Mouse (Mus musculus): Measurements from ENCODE around the gene Kcnk6. TPM values are rescaled to one million over a fixed set of nuclear protein-coding genes. Genes with fewer than 3 reads are reported as not detected.

The Kcnk6 gene
- total and polyA plus RNA-seq, 2 experiments from 2014 or later: 1.8 to 2.4 TPM

DNA sequence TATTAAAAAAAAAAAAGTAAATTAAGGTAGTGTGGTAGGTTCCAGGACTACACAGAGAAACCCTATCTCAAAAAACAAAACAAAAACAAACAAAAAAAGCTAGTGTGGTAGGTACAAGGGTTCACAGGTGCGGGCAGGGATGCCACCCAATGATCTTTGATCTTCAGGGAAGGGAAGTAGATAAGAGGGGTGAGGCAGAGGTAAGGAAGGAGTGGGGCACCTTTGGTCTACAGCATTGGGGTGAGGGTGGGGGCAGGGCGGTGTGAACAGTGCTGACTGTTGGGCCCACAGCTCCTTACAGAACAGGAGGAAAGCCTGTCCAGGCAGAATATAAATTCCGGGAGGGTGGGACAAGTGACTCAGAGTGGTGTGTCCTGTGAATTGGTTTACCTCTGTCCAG, 18.9 kb upstream of the Kcnk6 start:
- no peak overlapping the region for H3K27ac ChIP-seq (ENCODE audit: low read depth, low read length)
- peaks cover 13% of the 10 kb centered on the region for H3K36me3 ChIP-seq (ENCODE audit: insufficient read depth, low read length)
- peaks cover 9% of the 10 kb centered on the region; the same call in 1 of the 2 replicates for H3K27me3 ChIP-seq (ENCODE audit: insufficient read depth, low read length)
- no peak overlapping the region for H3K4me3 ChIP-seq (ENCODE audit: low read depth, low read length)
- ATAC-seq (ENCODE audit: low FRiP score): no peak
- 89% methylated on average over 3 of the region's 3 CpGs for WGBS
- H3K9ac ChIP-seq (replicated peaks; ENCODE audit: low read length, poor library complexity, severe bottlenecking): no peak overlapping the region
- H3K4me1 ChIP-seq (ENCODE audit: insufficient read depth, low read length): no peaks in the 10 kb centered on the region
- H3K9me3 ChIP-seq (ENCODE audit: low read length): no peaks in the 10 kb centered on the region
- no peak for TF ChIP-seq CTCF (IDR thresholded peaks at IDR 0.05)
- H3K4me2 ChIP-seq (ENCODE audit: low read depth, low read length, poor library complexity, severe bottlenecking): no peak overlapping the region
- no peak for DNase-seq (ENCODE audit: low spot score)

DNA sequence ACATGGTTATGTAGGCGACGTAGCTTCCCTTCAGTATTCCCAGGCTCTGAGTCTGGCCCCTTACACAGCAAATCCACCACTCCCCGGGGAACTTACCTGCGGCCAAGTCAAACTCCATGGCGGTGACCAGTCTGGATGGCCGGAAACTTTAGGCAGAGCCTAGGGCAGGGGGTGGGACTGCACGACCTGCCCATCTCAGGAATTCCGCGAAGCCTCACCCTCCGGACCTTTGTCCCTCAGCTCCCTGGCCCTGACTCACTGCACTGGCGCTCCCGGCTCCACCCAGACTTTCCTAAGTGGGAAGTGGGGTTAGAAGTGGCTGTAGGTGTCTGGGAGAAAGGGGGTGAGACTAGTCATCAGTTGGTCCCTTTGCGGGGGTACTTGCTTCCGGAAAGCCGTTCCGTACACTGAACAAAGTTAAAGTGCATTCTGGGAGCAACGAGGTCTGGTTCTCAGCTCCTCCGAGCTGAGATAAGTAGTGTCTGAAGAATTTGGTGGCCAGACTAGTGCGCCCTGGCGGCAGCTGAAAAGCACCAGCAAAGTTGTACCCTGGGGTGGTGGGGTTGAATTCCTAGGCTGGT, 16.0 kb upstream of the Kcnk6 start, which contains the start of gene 2200002D01Rik:
TSS of gene 2200002D01Rik (minus strand) at position 206 of the 581 bp plus-strand sequence.
- ATAC-seq (ENCODE audit: low FRiP score) (no peak), DNase-seq (ENCODE audit: low spot score) (no peak)
- WGBS: 20% methylated on average over 20 of the region's 20 CpGs
- no peaks in the 10 kb centered on the region for H3K9me3 ChIP-seq (ENCODE audit: low read length)
- H3K4me2 ChIP-seq (ENCODE audit: low read depth, low read length, poor library complexity, severe bottlenecking): peak within 1 kb of the TSS; percentile 32
- H3K27me3 ChIP-seq (ENCODE audit: insufficient read depth, low read length): peaks cover 9% of the 10 kb centered on the region; the same call in 1 of the 2 replicates
- H3K4me3 ChIP-seq (ENCODE audit: low read depth, low read length): no peak within 1 kb of the TSS
- no peaks in the 10 kb centered on the region for H3K4me1 ChIP-seq (ENCODE audit: insufficient read depth, low read length)
- H3K36me3 ChIP-seq (ENCODE audit: insufficient read depth, low read length): peaks cover 19% of the 10 kb centered on the region
- no peak; the same call in 1 of the 2 replicates for TF ChIP-seq CTCF (IDR thresholded peaks at IDR 0.05)
- no peak within 1 kb of the TSS for H3K9ac ChIP-seq (replicated peaks; ENCODE audit: low read length, poor library complexity, severe bottlenecking)
- no peak within 1 kb of the TSS for H3K27ac ChIP-seq (ENCODE audit: low read depth, low read length)

DNA sequence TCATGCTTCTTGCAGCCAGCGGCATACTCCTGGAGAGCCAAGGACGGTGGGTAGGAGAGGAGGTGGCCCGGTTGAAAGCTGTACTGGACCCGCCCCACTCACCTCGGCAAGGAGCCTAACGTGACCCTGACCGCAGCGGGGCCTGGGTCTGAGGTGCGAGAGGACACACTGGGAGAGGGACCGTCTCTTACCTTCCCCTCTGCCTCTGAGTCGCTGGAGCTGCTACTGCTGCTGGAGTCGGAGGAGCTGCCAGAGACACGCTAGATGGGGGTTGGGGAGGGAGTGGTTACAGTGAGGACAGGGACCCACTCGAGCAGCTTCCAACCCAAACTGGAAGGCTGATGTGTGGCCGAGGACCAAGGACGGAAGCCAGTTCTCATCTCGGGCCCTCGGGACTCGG, 15.4 kb upstream of the Kcnk6 start:
- no peaks in the 10 kb centered on the region for H3K4me1 ChIP-seq (ENCODE audit: insufficient read depth, low read length)
- H3K4me3 ChIP-seq (ENCODE audit: low read depth, low read length): no peak overlapping the region
- H3K9me3 ChIP-seq (ENCODE audit: low read length): no peaks in the 10 kb centered on the region
- H3K9ac ChIP-seq (replicated peaks; ENCODE audit: low read length, poor library complexity, severe bottlenecking): no peak overlapping the region
- no peak overlapping the region for H3K27ac ChIP-seq (ENCODE audit: low read depth, low read length)
- 18% methylated on average over 18 of the region's 19 CpGs for WGBS
- DNase-seq (ENCODE audit: low spot score) (no peak), ATAC-seq (ENCODE audit: low FRiP score) (no peak)
- H3K4me2 ChIP-seq (ENCODE audit: low read depth, low read length, poor library complexity, severe bottlenecking): peak overlapping the region; percentile 32
- TF ChIP-seq CTCF (IDR thresholded peaks at IDR 0.05): no peak
- H3K27me3 ChIP-seq (ENCODE audit: insufficient read depth, low read length): peaks cover 9% of the 10 kb centered on the region; the same call in 1 of the 2 replicates
- peaks cover 19% of the 10 kb centered on the region for H3K36me3 ChIP-seq (ENCODE audit: insufficient read depth, low read length)

DNA sequence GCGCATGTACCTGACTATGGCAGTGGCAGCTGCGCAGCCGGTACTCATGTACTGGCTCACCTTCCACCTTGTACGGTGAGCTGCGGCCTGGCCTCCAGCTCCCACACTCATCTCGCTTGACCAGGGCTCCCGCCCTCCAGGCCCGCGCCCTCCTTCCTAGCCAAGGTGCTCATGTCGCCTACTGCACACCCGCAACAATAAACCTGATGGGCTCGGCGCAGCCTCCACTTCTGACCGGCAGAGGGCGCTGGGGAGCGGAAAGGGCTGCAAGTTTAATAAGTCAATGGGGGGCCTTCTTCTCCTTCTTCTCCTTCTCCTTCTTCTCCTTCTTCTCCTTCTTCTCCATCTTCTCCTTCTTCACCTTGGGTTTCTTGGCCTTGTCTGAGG, 15.0 kb upstream of the Kcnk6 start:
- peaks cover 9% of the 10 kb centered on the region; the same call in 1 of the 2 replicates for H3K27me3 ChIP-seq (ENCODE audit: insufficient read depth, low read length)
- 30% methylated on average over 16 of the region's 16 CpGs for WGBS
- peaks cover 19% of the 10 kb centered on the region for H3K36me3 ChIP-seq (ENCODE audit: insufficient read depth, low read length)
- H3K4me1 ChIP-seq (ENCODE audit: insufficient read depth, low read length): no peaks in the 10 kb centered on the region
- peak overlapping the region; percentile 32 for H3K4me2 ChIP-seq (ENCODE audit: low read depth, low read length, poor library complexity, severe bottlenecking)
- peak; percentile 53 for DNase-seq (ENCODE audit: low spot score)
- no peak for ATAC-seq (ENCODE audit: low FRiP score)
- TF ChIP-seq CTCF (IDR thresholded peaks at IDR 0.05): peak; percentile 89
- H3K27ac ChIP-seq (ENCODE audit: low read depth, low read length): no peak overlapping the region
- no peaks in the 10 kb centered on the region for H3K9me3 ChIP-seq (ENCODE audit: low read length)
- no peak overlapping the region for H3K9ac ChIP-seq (replicated peaks; ENCODE audit: low read length, poor library complexity, severe bottlenecking)
- H3K4me3 ChIP-seq (ENCODE audit: low read depth, low read length): no peak overlapping the region

DNA sequence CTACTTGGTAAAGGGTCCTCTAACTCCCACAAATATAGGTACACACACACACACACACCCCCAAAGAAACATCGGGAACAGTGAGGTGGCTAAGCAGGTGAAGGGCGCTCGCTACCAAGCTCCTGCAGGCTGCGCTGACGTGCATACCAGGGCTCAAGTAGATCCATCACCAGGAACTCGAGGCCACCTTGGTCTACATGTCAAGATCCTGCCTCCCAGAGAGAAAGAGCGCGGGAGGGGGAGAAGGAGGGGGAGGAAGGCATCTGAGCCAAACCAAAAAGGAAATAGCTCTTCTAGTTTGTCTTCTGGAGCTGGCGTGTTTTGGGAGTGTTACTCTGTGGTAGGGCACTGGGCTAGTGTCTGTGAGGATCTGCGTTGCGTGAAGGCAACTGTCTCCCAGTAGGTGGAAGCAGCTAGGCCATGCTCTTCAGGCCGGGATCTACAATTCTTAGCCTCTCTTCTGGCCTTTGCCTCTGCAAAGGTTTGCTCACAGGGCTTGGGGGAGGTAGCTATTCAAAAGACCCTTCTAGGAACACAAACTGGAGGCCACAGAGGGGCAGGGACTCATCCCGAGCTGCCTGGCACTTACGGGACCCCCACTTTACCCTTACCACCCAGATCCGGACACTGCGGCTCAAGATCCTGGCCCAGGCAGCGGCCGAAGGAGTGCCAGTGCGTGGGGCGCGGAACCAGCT, 14.5 kb upstream of the Kcnk6 start:
- 88% methylated on average over 21 of the region's 21 CpGs for WGBS
- no peak for TF ChIP-seq CTCF (IDR thresholded peaks at IDR 0.05)
- no peak for ATAC-seq (ENCODE audit: low FRiP score)

DNA sequence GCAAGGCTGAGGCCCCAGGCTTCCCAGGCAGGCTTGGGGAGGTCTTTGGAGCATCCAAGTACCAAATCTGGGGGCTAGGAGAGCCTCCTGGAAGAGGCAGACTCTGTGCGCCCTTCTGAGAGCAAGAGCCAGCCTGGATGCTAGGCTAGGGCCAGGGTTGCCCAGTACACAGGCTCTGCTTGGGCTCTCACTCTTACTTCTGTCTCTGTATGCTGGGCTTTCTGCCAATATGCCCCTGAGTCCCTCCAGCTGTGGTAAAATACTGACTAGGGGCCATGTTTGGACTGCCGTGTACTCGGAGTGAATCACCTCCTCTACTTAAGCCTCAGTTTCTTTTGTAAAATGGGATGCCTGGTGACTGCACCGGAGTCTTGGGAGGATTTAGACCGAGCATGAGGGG, 13.7 kb upstream of the Kcnk6 start:
- Histone ChIP-seq H3K36me3 (ENCODE audit: insufficient read depth, low read length) (peaks cover 19% of the 10 kb centered on the region), H3K27me3 (ENCODE audit: insufficient read depth, low read length) (peaks cover 9% of the 10 kb centered on the region; the same call in 1 of the 2 replicates), H3K27ac (ENCODE audit: low read depth, low read length) (no peak overlapping the region), H3K4me3 (ENCODE audit: low read depth, low read length) (no peak overlapping the region), H3K9me3 (ENCODE audit: low read length) (no peaks in the 10 kb centered on the region), H3K4me2 (ENCODE audit: low read depth, low read length, poor library complexity, severe bottlenecking) (no peak overlapping the region), H3K4me1 (ENCODE audit: insufficient read depth, low read length) (no peaks in the 10 kb centered on the region), H3K9ac (replicated peaks; ENCODE audit: low read length, poor library complexity, severe bottlenecking) (no peak overlapping the region)
- no peak for TF ChIP-seq CTCF (IDR thresholded peaks at IDR 0.05)
- DNase-seq (ENCODE audit: low spot score) (no peak), ATAC-seq (ENCODE audit: low FRiP score) (no peak)
- 80% methylated on average over 5 of the region's 5 CpGs for WGBS

More for the DNA sequence above, 14.5 kb upstream of the Kcnk6 start:
- no peak for DNase-seq (ENCODE audit: low spot score)
- Histone ChIP-seq H3K4me1 (ENCODE audit: insufficient read depth, low read length) (no peaks in the 10 kb centered on the region), H3K4me2 (ENCODE audit: low read depth, low read length, poor library complexity, severe bottlenecking) (no peak overlapping the region), H3K27ac (ENCODE audit: low read depth, low read length) (no peak overlapping the region), H3K36me3 (ENCODE audit: insufficient read depth, low read length) (peaks cover 19% of the 10 kb centered on the region), H3K4me3 (ENCODE audit: low read depth, low read length) (no peak overlapping the region), H3K27me3 (ENCODE audit: insufficient read depth, low read length) (peaks cover 9% of the 10 kb centered on the region; the same call in 1 of the 2 replicates), H3K9ac (replicated peaks; ENCODE audit: low read length, poor library complexity, severe bottlenecking) (no peak overlapping the region), H3K9me3 (ENCODE audit: low read length) (no peaks in the 10 kb centered on the region)

All from midbrain, postnatal 0 days (tissue).